Mouse (Mus musculus) ovary, postnatal 36 days (tissue): ENCODE results near the gene Hk3.
A peak's percentile ranks its signal among the peaks of the same experiment; 100 is the strongest.

Source experiments
- DNase-seq: peaks from one replicate; pipeline ENCODE4 v3.0.0; 2022; ENCODE audit warnings: low spot score, mixed read lengths

Gene Hk3

DNA sequence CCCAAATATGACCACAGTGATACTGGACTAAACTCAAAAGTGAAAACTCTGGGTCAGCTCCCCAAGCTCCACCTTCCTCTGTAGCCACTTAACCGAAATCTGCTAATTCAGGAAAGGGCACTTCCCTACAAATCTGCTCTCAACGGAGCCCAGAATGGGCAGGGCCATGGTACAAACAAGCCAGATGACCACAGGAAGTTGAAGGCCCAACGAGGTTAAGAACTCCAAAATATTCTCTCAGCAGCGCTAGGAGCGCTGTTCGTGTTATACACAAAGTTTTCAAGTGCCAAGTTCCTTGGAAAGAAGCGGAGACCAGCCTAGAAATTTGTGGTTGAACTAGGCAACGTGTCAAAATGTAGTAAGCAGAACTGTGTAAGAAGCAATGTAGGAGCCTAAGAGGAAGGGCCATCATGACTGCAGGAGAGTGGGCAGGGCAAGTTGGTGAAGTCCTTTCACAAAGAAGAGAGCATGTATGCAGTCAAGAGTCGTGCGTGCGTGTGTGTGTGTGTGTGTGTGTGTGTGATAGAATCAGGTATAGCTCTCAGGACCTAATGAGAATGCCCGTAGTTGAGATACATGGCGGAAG, at the start of gene Hk3:
Gene Hk3 (minus strand): TSS at position 192 of the 586 bp plus-strand sequence.
- no peak for DNase-seq

DNA sequence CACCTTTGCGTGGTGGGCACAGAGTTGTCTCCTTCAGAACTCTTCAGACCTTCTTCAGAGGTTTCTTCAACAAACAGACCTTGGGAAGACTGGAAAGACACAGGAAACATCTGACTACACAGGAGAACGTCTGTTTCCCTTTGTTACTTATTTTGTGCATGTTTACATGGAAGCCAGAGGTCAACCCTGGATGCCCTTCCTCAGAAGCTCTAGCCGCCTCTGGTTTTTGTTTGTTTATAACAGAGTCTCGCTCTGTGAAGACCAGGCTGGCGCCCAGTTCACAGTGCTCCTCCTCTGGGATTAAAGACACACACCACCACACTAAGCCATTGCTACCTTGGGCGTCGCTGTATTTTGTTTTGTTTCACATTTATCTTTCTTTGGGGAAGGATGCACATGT, 48.5 kb upstream of the Hk3 start:
- DNase-seq, result no peak

DNA sequence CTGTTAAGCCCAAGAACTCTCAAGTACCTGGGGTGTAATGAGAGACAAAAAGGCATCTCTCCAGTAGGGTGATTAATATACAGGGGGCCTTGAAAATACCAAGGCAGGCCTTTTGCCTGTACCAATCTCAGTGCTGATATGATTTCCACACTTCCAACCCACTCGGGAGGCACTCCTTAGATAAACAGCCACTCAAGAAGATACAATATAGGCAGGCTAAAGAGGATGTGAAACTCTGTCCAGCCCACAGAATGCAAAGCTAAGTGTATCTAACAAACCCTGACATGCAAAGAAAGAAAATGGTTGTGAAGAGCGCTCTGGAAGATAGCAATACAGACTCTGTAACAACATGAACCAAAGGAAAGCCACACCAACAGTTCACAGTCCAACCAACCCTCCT, 42.1 kb upstream of the Hk3 start:
- no peak for DNase-seq

DNA sequence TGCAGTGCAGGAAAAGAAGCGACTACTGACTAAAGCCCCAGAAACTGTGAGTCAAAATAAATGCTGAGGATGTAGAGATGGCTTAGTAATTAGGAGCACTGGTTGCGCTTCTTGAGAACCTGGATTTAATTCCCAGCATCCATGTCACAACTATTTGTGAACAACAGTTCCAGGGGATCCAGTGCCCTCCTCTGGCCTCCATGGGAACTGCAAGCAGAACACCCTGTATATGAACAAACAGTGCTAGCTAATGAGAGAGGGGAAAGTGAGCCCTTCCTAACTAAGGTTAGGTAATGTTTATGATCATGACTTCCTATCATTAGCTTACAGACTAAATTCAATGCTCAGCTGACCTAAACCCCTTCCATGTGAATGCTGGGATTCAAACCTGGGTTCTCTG, 36.9 kb upstream of the Hk3 start:
- no peak for DNase-seq

DNA sequence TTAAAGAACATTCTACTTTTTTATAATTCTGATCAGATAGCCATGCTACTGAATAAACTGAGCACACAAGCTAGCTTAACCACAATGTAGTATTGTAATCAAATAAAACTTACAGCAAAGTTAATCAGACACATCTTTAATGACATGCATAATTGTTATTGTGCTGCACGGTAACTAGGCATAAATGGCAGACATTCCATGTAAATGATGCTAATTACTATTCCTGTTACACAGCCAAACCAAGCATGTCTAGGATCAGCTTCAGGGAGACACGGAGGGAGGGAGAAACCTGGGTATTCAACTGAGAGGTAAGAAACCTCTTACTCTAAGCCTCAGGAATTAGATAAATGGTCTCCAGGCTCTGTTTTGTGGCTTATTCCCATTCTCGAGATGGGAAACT, 26.5 kb upstream of the Hk3 start:
- DNase-seq, result no peak

DNA sequence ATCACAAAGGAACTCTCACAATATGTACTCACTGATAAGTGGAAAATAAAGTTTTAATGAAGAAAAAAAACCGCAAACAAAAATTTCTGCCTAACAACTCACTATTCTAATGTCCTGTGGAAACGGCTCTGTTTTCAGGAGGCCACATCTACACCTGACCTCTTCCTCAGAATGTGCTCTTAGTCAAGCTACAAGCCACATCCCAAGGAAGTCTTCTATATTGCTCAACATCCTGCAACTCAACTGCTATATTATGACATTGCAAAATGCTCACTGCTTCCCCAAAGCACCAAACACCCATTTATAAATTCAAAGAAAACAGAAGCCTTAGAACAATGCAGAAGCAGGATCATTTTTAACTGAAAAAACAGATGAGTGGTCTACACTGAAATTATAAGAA, 18.8 kb upstream of the Hk3 start:
- DNase-seq, result no peak

DNA sequence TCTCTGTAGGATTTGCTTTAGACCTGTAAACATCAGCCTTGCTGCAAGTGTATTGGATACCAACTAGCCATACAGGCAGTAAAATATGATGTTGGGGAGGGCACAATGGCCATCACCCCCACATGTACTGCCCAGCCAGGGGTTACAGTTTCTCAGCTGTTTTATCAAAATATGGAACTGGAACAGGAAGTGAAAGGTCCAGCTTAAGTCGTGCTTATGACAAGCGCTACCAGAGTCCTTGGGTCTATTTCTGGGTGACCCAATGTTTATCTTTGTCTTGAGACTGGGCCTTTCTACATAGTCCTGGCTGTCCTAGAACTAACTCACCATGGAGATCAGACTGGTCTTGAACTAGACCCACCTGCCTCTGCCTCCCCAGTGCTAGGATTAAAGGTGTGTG, 3.0 kb upstream of the Hk3 start:
- no peak for DNase-seq

DNA sequence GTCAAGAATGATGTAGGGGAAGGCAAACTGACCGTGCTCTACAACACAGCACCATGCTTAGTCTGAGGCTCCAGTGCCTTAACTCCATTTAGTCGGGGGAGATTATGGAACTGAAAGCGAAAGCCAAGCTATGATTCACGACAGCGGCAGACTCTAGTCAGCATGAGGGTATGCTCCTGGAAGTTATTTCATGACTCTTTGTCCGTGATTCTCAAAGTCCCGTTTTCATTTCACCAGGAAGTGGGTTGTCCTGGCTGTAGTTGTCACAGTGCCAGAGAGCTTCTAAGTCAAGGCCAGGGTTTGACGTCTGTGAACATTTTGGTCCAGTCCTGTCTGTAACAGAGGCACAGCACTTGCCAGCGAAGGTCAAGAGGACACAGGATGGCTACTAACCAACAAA, 1.5 kb upstream of the Hk3 start:
- DNase-seq, result no peak

DNA sequence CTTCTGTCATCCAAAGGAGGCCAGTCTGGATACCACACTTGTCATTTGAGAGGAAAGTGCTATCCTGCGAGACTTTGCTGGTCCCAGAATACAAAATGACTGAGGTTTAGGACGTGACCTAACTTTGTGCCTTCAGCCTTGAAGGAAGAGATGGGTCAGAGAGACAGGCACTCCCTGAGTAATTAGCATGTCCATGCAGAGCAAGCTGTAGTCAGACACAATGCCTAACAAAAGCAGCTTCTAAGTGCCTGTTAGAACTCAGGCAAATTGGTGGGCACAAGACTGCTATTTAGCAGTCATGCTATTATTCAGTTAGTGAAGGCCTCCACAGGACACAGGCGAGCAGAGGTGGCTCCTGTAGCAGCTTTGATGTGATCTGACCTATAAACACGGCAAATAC, 1.1 kb upstream of the Hk3 start:
- DNase-seq, result no peak

DNA sequence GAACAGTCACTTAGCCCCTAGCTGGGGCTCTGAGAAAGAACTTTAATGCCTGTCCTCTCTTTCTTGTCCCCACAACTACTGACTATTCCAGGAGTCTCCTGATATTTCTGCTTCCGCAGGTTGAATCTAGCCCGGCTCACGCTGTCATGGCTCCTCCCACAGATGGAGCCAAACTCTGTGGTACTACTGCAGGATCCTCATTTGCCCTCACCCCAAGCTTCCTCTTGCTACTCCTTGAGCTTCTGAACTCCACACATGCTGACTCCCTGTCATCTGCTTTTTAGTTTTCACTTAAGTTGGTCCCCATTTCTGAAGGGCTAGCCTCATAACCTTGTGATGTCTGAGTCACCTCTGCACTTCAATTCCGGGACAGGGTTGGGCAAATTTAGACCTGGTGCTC, 1.1 kb downstream of the Hk3 start:
- DNase-seq, result no peak

DNA sequence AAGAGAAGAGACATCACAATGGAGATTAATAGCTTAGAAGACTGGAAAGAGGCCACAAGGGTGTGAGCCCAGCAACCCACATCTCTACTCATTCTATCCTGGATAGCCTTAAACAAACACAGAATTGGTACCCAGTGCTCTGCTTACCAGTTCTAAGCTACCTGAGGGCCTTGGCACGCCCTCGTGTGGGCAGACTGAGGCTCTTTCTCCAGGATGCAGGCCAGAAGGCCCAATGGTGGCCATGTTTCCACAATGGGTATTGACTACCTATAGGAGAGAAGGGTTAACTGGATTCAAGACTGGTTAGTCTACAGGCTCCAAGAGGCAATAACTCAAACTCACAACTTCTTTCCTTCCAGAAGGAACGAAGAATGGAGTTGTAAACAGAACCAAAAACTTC, 2.0 kb downstream of the Hk3 start:
- DNase-seq, result no peak

DNA sequence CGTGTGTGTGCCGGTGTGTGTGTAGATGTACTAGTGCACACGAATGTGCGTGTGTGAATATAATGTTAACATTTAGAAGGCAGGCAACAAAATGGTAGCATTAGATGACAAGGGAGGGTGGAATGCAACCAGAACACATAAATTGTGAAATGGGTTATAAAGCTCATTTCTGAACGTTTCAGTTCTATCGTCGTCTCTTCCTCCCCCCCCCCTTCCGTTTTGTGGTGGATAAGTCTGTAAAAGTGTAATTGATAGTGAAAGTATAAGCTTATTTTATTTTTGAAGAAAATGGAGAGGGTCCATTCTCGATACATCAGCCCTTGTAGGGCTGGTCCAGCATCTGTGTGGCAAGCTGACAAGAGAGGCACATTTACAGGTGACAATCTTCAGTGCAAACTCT, 2.5 kb downstream of the Hk3 start:
- no peak for DNase-seq

DNA sequence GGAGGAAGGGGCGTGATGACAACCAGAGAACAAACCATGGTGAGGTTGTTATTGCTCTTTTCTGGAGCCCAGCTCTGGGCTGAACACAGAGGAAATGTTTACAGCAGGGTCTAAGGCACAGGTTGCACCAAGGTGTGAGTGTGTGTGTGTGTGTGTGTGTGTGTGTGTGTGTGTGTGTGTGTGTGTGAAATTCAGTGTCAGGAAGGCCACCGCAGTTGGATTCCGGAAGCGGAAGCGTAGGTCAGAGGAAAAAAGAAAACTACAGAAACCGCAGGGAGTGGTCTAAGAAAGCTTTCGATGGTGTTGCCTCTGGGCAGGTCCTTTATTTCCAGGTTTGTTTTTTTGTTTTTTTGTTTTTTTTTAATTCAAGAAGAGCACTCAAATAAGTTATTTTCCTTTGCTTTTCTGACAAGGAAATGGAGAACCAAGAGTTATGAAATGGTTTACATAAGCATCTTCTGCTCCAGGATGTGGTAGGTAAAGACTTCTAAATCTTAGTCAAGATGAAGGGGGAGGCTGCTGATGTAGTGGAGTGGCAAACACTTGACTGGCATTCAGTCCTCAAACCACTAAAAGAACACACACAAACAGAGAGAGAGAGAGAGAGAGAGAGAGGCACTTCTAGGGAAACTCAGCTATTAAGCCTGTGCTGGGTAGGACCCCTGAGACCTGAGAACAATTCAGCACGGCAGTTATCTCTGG, 3.1 kb downstream of the Hk3 start:
- DNase-seq, result no peak

DNA sequence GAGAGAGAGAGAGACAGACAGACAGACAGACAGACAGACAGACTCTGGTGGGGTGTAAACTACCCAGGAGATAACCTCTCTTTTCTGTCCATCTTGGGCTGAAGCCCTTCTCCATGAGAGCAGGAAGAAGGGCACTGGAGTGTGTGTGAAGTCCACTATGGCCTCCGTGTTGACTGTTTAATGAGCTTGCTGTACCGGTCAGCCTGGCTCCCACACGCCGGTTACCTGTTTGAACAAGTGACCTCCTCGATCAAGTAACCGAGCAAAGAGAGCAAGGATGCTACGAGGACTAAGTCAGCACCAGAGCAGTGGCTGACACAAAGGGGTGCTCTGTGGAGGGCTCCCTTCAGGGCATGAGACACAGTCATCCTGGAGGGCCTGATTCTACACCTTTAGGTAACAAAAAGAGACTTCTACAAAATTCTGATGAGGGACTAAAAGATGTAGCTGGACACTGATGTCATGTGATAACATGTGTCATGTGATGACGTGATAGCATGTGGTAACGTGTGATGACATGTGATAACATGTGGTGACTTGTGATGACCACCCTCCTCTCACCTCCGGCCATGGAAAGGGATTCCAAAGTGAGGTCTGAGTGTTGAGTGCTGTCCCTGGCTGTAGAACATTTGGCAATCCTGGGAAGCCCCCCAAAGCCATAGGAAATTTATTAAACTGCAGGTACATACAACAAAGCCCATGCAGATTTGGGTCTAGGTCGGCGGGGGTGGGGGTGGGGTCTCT, 3.9 kb downstream of the Hk3 start:
- DNase-seq, result no peak

DNA sequence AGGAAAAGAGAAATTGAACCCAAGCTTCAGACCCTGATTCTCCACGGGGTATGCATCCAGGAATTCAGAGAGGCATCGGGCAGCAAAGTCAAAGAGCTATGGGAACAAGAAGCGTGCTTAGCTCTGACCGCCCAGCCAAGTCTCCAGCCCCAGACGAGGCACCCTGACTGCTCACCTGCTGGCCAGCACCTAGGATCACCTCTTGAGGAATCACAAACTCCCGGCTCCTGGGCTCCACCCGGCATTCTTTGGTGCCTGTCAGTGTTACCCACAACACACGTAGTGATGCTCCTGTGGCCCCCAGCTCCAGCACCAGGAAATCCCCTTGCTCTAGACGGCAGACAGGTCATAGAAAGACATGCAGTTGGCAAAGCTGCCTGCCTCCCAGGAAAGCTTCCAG, 6.7 kb downstream of the Hk3 start:
- no peak for DNase-seq

DNA sequence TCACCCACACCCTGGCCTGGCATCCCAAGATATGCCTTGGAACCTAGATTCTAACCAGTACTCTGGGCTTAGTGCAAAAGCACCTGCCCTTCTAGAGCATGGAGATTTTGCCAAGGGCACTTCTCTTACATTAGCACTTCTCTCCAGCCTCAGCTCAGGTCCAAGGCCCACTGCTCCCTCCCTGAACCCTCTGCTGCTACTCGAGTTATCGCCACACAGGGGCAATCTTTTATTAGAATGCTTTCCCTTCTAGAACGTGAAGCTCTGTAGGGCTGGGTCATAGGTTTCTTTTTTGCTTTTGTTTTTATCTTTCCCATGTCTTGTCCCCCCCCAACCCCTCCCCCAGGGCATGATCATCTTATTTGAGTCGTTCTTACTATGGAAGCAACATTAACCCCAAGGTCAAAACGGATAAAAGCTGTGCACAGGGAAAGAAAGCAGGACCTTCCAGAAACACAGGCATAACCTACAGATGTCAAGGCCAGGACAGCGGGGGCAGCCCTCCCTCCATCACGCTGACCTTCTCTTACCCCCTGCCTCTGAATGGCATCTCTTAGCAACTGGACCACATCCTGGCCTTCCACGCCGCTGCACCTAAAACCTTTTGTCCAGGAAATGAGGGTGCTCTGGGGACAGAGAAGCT, 7.4 kb downstream of the Hk3 start:
- DNase-seq, result no peak

DNA sequence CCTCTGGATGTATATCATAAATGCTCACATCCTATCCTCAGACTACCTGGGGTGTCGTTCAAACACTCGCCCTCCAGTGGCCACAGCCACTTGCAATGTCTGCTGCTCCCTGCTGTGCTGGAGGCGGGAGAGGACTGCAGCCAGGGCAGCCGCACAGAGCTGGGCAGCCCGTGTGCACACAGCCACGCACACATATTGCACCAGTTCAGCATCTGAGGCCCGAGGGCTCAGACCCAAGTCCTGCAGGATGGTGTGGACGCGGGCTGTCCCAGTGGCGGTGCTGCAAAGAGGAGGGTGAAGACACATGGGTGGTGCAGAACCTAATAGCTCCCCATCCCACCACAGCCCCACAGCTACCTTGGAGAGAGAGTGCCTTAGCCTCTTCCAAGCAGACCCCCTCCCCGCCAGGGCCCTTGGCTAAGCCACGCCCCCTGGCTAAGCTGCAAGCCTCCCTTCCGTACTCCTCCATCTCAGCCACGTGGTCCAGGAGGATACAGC, 9.2 kb downstream of the Hk3 start:
- no peak for DNase-seq

DNA sequence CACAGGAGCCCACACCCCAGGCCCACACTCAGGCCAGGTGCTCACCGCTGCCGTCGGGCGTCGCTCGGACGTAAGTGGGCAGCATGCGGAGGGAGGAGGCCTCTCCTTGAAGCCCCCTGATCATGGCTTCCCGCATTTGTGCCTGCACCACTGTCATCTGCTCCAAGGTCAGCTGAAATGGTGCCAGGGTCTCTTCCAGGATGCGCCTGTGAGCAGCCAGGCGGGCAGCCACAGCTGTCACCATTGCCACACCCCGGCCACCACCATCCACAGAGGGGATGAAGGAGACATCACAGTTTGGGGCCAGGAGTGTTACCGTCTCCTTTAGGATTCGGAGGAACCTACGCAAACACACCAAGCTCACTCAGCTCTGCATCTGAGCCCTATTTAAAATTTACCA, 10.1 kb downstream of the Hk3 start:
- no peak for DNase-seq

DNA sequence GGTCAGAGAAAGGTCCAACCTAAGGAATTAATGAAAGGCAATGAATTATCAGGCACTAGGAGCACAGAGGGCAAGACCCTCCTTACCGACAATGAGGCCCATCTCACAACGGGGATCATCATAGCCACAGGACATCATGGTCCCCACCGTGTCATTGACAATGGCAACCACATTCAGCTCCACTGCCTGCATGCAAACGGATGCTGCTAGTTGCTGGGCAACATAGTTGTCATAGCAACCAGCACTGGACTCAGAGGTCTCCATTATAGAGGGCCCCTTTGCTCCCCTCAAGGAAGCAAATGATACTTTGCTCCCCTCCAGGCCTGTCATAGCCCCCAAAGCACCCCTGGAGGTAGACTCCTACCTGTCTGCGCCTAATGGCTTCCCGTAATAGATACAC, 12.6 kb downstream of the Hk3 start:
- no peak for DNase-seq

DNA sequence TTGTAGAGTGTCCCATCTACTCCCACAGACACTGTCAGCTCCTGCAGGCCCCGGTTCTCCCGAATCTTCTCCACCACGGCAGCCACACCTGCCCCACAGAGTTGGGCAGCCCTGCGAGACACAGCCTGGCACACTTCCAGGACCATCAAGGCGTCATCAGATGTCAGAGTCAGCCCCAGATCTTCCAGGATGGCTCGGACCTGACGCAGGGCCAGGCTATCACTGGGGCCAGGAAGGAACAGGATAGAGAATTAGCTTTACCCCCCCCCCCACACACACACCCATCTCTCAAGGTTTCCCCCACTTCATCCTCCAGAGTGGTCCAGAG, 14.8 kb downstream of the Hk3 start:
- DNase-seq, result no peak

DNA sequence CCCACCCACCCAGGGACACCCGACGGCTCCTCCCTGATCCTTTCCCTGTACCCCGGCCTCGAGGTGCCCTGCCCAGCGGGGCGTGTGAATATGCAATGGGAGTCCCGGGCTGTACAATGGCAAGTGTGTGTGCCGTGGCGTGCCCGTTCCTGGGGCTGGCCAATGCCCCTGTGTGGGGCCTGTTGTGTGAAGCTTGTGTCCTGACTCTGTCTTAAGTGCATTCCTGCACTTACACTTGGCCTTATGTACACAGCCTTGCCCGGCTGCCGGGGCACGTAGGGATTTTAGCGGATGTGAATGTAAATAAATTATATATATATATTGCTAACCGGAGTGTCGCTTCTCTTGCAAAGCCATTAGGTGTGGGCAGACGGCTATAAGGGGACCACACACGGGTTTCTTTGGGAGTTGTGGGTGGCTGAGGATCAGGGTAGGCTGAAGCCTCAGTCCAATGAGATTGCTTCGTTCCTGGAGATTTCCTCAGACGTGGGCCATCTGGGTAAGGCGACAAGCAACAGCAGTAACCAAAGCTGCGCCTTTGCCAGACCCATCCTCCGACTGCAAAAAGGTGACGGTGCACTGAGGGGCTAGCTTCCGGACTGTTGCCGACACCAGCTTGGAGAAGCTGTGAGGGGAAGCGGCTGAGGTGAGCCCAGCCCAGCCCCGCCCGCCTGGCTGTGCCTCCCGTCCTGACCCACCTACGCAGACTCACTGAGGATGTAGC, 15.3 kb downstream of the Hk3 start:
- DNase-seq, result no peak

DNA sequence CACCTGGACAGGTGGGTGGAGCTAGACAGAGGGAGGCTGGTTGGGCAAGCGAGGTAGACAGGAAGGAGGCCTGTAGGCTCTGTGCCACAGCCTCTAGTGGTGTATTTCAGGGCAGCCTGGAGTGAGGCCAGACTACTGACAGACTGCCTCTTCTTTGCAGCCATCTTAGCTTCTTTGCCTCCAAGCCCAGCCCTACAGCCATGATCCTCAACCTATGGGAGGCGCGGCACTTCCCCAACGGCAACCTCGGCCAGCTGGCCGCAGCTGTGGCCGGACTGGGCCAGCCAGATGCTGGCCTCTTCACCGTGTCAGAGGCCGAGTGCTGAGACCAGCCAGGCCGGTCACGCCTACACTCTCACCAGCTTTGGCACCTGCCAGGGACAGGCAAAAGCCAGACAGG, 16.5 kb downstream of the Hk3 start:
- DNase-seq, result peak; percentile 19
